Mouse (Mus musculus): ENCODE measurements around the gene Chil1.

- no peak for TF ChIP-seq CTCF (IDR thresholded peaks at IDR 0.05; ENCODE audit: insufficient read depth, low read depth, low read length)
- no peak for TF ChIP-seq POLR2A (IDR thresholded peaks at IDR 0.05; ENCODE audit: insufficient read depth, low read depth, low read length)
These were observed 18.5 kb upstream of the Chil1 start for GRCm38 (mm10) chr1:134163476-134163875.

Measured in olfactory bulb, adult 2 months (tissue).